Mouse (Mus musculus) spleen, postnatal 10 days (tissue): ENCODE data around the gene Grk5.

Source experiments
- DNase-seq, 2 experiments: peaks; one replicate each; pipeline ENCODE4 v3.0.0; 2021 to 2022; ENCODE audit warnings: low spot score in 2 of 2

Gene Grk5

DNA sequence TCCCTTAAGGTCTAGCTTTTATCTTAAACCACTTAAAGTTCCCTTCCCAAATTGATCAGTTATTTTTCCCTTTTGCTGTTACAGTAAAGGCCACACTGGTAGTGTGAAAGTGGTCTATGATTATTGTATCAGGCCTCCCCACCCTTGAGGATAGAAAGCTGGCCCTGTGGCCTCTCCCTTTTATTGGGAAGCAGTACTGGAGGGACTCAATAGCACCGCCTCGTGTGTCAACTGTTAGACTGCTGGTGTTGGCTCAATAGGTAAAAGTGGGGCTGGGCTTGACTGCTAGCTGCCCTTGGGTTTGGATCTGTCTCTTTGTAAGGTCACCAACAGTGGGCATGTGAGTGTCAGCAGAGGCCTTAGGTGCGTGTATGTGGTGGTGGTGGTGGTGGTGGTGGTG lies 174.8 kb downstream of the Grk5 start:
- no peak for DNase-seq

DNA sequence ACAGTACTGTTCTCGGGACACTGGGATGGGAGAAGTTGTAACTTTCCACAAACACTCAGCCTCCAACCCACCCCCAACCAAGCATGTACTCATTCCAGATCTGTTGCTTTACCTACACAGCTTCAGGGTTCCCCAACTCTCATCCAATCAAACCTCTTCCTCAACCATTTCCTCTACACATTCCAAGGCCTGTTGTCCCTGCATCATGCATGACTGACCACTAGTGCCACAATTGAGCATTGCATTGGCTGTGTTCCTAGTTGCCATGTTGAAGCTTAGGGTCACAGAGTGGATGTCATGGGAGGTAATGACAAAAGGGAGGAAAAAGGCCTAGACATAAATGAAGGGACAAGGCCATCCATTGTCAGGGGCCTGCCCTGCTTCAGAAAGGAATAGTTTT lies 175.5 kb downstream of the Grk5 start:
- DNase-seq: no peak

DNA sequence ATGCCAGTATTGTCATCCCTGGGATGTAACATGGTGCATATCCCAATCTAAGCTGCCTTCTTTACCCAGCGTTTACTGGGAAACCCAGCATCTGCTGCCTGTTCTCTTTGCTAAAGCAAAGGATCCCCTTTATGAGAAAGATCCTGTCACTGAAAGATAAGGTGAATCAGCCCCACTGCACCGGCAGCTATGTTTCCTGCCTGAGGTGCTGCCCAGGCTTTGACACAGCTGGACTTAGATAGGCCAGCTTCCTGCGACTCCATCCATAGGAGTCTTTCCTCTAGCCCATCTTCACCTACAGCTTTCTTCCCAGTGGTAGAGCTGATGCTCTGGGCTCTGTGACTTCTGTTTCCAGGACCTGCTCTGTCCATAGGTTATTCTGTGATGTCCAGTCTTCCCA lies 189.1 kb downstream of the Grk5 start:
- no peak for DNase-seq

DNA sequence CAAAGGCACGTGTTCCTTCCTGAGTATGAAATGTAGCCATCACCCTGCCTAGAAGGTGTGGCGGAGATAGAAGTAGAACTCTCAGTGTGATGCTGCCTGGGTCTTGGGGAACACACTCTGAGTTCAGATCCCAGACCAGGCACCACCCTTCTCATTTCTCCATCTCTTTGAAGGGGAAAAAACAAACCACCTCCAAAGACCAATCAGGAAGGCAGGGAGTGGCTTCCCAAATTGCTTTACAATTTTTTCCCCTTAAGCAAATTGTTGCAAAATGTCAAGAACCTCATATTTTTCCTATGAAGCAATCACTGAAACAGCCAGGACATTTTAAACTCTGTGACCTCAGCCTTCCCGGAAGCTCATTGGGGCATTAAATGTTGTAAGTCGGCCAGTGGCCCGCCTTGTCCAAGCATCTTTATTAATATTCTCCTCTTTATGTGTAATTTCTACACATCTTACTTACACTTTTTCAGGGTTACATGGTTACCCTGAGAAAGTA lies 190.8 kb downstream of the Grk5 start:
- no peak for DNase-seq

DNA sequence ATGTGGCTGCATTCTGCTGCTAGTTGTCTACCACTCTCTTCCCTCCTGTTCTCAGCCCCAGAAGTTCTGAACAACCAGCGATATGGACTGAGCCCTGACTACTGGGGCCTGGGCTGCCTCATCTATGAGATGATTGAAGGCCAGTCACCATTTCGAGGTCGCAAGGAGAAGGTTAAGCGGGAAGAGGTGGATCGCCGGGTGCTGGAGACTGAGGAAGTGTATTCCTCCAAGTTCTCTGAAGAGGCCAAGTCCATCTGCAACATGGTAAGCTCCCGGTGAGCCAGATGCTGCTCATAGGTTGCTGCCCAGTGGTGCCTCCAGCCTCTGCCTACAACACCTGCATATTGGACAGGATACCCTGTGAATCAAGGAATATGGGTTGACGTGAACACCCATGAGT lies 193.5 kb downstream of the Grk5 start:
- DNase-seq: no peak

DNA sequence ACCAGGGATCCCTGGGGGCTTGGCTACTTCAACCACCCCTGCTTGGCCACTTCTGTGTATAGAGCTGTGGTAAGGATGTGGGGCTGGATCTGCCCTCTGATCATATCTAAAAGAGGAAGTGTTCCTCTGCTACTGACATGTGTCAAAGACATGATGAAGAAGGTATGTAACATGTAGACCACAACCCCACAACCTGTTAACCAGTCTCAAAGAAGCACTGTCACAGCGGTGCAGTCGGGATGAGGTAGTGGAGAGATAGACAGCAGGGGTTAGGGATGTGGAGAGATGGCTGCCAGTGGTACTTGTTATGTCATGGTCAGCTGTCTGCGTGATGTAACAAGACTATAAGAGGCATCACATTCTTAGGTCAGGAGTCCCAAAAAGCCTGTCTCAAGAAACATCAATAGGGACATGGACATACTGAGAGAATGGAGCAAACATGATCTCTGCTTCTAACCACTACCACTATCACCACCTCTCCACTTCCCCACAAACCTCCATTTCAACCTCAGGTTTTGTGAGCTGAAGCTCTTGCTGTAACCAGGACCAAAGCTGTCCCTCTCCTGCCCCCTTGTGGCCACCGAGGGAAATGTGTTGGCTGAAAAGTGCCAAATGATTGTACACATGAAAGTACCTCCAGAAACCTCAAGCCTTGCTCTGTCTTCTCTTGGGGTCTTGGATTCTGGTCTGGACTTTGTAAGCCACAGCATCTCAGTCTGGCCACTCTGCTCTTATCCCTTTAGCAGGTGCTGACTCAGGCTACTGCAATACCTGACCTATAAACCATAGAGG lies 194.8 kb downstream of the Grk5 start:
- DNase-seq: peak; percentile 78 to 89

DNA sequence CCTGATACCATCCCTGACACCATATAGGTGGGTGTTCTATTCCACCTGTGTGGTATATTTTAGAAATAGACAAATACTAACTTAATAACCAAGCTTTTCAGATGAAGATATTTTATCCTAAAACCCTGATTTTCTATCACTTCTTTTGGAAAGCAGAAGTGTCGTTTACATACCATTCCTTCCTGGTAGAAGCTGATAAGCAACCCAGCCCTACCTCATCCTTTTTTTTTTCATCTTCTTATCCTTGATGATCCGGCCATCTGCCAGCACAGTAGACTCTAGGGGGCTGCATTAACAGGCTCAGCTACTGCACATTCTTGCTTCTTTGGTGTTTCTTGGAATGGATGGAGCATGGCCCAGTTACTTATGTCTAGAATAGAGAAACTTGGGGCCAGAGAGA lies 195.7 kb downstream of the Grk5 start:
- no peak for DNase-seq

DNA sequence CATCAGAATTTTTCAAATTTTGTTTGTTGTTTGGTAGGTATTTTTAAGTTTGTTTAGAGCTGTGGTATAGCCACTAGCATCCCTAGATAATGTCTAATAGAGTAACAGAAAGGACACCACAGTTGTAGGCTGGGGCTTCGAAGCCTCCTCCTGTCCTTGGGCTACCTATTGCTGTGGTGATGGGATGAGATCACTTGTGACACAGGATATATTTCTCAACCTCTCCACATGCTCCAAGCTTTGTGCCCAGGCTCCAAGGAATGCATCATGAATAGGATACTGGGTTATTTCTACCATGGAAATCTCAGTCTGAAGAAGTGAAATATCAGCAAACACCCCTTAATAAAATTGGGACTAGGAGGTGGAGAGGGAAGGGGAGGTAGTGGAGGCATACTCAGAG lies 198.2 kb downstream of the Grk5 start:
- DNase-seq: no peak

DNA sequence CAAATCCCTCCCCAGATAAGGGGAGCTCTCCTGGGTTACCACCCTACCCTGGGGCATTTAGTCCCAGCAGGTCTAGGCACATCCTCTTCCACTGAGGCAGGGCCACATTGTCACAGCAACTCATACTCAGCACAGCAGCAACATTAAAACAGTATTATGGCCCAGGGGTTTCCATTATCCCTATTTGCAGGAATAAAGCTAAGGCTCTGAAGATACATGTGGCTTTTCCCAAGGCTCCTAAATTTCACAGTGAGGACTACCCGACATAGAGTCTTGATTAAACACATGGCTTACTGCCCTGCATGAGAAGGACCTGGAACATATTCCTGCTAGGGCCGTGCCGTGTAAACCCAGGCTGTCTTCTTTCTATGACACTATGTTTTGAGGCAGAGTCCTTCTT lies 199.5 kb downstream of the Grk5 start:
- DNase-seq: no peak

DNA sequence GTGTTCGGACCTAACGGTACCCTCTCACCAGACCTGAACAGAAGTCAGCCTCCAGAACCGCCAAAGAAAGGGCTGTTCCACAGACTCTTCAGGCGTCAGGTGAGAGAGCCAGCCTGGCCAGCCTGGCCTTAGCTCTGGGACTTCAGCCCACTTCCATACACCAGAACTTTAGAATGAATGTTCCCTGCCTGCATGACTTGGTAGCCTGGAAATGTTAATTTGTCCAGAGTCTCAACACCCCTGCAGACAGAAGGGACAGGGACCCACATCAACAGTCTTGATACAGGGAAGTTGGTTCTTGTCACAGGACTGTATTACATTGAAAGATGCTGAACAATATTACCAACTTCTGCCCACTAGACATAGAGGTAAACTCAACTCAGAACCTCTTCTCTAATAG lies 201.0 kb downstream of the Grk5 start:
- no peak for DNase-seq

DNA sequence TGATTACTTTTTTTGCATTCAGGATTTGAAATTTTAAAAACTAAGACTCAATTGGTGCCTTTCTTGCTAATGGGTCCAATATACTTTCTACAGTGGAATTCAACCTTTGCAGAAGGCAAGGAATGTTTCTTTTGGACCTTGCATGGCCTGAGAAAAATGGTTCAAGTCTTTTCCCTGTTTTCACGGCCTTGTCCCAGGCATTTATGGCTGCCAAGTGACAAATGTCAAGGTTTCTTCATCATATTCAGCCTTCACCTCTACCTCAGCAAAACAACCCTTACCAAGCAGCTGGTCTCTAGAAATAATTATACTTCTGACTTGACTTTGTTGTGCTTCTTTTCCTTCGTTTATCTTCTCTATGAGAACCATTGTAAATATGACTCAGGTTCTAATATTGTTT lies 207.2 kb downstream of the Grk5 start:
- DNase-seq: no peak

DNA sequence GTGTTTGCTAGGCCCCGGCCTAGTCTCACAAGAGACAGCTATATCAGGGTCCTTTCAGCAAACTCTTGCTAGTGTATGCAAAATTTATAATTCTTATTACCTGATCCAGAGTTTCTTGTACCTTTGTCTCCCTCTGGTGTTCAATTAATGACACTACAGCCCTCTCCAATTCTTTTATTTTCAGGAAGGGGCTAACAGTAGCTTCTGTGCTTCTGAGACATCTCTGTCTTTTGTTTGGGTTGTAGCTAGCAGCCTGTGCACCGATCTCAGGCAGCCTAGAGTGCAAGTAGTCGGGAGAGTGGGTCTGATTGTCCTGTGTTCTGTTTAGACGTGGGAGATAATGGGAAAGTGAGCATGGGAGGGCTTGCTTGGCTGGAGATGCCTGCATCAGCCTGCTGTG lies 208.2 kb downstream of the Grk5 start:
- no peak for DNase-seq

DNA sequence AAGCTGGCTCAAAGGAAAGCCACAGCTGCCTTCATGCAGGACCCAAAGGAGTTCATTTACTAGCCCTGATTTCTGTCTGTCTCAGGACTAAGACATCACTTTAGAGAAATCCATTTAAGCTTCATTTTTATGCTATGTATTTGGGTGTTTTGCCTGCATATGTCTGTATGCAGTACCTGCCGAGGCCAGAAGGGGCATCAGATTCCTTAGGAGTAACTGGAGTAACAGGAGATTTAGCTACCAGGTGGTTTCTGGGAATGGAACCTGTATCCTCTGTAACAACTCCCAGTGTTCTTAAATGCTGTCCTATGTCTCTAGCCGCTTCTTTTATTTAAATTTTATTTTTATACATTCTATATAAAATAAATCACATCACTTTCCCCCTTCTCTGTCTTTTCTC lies 220.6 kb downstream of the Grk5 start:
- DNase-seq: peak in 1 of 2 experiments; percentile 58

DNA sequence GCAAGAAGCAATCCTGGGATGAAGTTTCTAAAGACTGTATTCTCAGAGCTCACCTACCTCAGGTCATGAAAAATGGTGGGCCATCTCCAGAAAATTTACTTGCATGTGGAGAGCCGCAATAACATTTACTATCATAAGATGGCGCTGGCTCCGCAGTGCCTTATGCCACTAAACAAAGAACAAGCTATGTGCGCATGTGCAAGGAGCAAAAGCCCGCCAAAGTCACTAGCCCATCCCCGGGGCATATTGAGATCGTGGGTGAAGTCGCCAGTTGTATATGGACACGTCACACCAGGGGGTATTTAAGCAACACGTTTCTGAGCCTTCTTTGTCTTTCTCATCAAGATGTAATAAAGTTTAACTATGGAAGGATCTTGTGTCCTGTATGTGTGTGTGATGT lies 241.5 kb downstream of the Grk5 start:
- DNase-seq: no peak

DNA sequence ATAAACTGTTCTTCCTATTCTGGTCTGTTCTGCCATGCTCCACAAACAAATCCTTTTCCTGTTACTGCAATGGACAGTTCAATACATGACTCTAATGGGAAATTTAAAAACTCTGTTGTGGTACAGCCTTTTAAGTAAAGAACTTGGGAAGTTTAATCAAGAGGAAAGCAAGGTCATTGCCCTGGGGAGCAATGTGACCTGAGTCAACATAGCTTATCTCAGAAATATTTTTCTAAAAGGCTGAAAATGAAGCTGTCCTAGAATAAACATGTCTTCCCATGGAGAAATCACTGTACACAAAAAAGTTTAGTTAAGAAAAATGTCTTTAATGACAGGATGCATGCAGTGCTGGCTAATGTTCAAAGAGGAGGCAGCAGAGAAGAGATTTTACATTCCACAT lies 249.1 kb downstream of the Grk5 start:
- DNase-seq: no peak

DNA sequence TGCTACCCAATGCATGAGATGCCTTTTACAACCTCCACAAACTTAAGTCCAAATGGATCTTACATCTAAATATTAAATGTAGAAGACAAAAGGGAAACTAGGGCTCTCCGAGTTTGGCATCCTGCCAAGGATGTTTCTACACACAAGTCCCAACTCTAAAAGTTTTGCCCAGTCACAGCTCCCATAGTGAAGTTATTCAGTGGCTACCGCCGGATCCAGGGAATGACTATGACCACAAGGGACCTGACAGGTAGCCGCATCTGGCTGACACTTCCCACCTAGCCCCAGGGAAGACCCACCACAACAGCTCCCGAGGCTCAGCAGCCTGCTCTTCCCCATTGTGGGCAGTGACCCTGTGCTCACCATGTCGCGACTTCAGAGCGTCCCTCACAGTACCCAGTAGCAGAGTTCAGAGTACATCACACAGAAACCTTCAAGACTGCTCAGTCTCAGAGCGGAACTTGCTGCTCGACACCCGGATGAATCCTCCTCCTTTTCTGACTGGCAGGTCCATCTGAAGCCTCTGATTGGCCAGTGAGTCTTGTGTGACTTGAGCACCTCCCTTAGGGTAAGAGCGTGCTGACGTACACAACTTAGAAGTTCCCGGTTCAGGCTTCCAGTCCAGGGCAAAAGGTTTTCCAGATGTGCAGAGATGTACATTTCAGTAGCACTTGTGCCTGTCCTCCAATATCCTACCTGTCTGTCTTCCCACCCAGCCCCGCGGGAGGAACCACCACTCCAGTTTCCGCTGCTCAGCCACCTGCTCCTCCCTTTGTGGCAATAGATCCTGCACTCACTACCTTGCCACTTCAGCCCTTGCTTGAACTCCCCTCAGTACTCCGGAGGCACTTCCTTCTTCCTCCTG lies 251.0 kb downstream of the Grk5 start, which contains the start of gene Zfp950:
Gene Zfp950 (minus strand): TSS at position 499 of the 865 bp plus-strand sequence.
- peak; percentile 73 to 83 for DNase-seq

DNA sequence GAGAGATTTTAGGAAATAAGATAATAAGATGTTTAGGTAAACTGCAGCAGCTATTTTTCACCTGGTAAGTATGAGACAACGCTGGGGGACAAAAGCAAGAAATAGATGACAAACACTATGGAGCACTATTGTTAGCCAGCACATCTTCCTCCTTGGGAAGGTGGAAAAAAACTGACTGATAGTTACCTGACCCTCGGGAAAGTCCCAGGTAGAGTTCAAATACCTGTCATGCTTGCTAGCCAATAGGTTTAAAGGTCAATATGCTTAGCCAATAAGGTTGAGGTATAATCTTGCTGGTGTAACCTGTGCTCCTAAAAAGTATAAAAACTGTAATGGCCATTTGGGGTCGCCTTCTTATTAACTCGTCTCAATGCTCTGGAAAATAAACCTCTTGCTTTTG lies 251.8 kb downstream of the Grk5 start:
- DNase-seq: no peak
